Mouse (Mus musculus) C2C12 (cell line): Measurements from ENCODE around the gene Pgap3.

Experiments used
- CTCF ChIP-seq: IDR thresholded peaks from one replicate; pipeline ENCODE4 v1.5.1; 2011; ENCODE audit not compliant: control insufficient read depth, insufficient read depth, insufficient read length
- FOSL1 ChIP-seq: IDR thresholded peaks from one replicate; pipeline ENCODE4 v1.8.0; 2011; ENCODE audit warnings: mild to moderate bottlenecking, low read length; ENCODE audit not compliant: poor library complexity, insufficient read depth, severe bottlenecking
- MAX ChIP-seq: IDR thresholded peaks from one replicate; pipeline ENCODE4 v1.6.1; 2011; ENCODE audit warnings: mild to moderate bottlenecking, control low read depth
- MYOD1 ChIP-seq: IDR thresholded peaks from one replicate; pipeline ENCODE4 v1.6.1; 2011; ENCODE audit warnings: low read depth; ENCODE audit not compliant: control insufficient read depth, insufficient read length

- TF ChIP-seq CTCF (no peak), MAX (no peak), FOSL1 (no peak), MYOD1 (no peak)
Measured at GRCm38 (mm10) chr11:98413731-98414130, 13.4 kb upstream of the Pgap3 start.
